Mouse (Mus musculus) myocyte (in vitro differentiated cells): ENCODE measurements around the gene Klk15. TPM values are rescaled to one million over a fixed set of nuclear protein-coding genes. Genes with fewer than 3 reads are reported as not detected.

Source experiments
- H3K27me3 ChIP-seq: one replicate; pipeline ENCODE4 v1.6.1; 2011; ENCODE audit not compliant: control insufficient read depth, insufficient read depth, insufficient read length
- H3K36me3 ChIP-seq: one replicate; pipeline ENCODE4 v1.6.1; 2011; ENCODE audit not compliant: control insufficient read depth, insufficient read depth
- H3K4me2 ChIP-seq: one replicate; pipeline ENCODE4 v1.6.1; 2011; ENCODE audit warnings: low read depth, control low read depth
- H3K4me3 ChIP-seq: one replicate; pipeline ENCODE4 v1.5.1; 2011; ENCODE audit warnings: mild to moderate bottlenecking, control low read depth, moderate library complexity
- H3K79me2 ChIP-seq: one replicate; pipeline ENCODE4 v1.6.1; 2011; ENCODE audit not compliant: control insufficient read depth, insufficient read depth
- H3ac ChIP-seq: one replicate; pipeline ENCODE4 v1.6.1; 2011; ENCODE audit not compliant: control insufficient read depth, insufficient read length
- CEBPB ChIP-seq: IDR thresholded peaks from 2 replicates; pipeline ENCODE4 v1.6.1; 2011; ENCODE audit warnings: mild to moderate bottlenecking, moderate library complexity; ENCODE audit not compliant: poor library complexity, insufficient read depth, severe bottlenecking
- E2F4 ChIP-seq: IDR thresholded peaks from one replicate; pipeline ENCODE4 v1.6.1; 2011; ENCODE audit warnings: mild to moderate bottlenecking, control low read depth, moderate library complexity; ENCODE audit not compliant: insufficient read depth
- MAX ChIP-seq: IDR thresholded peaks from one replicate; pipeline ENCODE4 v1.6.1; 2011; ENCODE audit warnings: low read depth, mild to moderate bottlenecking, control low read depth
- MYOD1 ChIP-seq, 3 experiments: IDR thresholded peaks; one replicate each; pipeline ENCODE4 v1.6.1; 2011; ENCODE audit warnings: control low read depth in 2 of 3, low read depth in 2 of 3, mild to moderate bottlenecking in 2 of 3, moderate library complexity in 1 of 3; ENCODE audit not compliant: insufficient read length in 2 of 3, control insufficient read depth in 1 of 3
- MYOG ChIP-seq, 3 experiments: IDR thresholded peaks; one replicate each; pipeline ENCODE4 v1.6.1; 2011; ENCODE audit warnings: control low read depth in 2 of 3, low read depth in 2 of 3, mild to moderate bottlenecking in 2 of 3; ENCODE audit not compliant: insufficient read length in 2 of 3, control insufficient read depth in 1 of 3, insufficient read depth in 1 of 3
- POLR2A ChIP-seq: IDR thresholded peaks from one replicate; pipeline ENCODE4 v1.6.1; 2011; ENCODE audit warnings: low read depth, mild to moderate bottlenecking, control low read depth, moderate library complexity; ENCODE audit not compliant: insufficient read length
- POLR2AphosphoS2 ChIP-seq: IDR thresholded peaks from one replicate; pipeline ENCODE4 v1.6.1; 2011; ENCODE audit warnings: low read depth, control low read depth; ENCODE audit not compliant: insufficient read length
- REST ChIP-seq: IDR thresholded peaks from one replicate; pipeline ENCODE4 v1.6.1; 2011; ENCODE audit warnings: mild to moderate bottlenecking, control low read depth, moderate library complexity; ENCODE audit not compliant: insufficient read depth, insufficient read length
- SRF ChIP-seq: IDR thresholded peaks from one replicate; pipeline ENCODE4 v1.6.1; 2011; ENCODE audit warnings: low read depth; ENCODE audit not compliant: control insufficient read depth, insufficient read length
- TCF12 ChIP-seq: IDR thresholded peaks from one replicate; pipeline ENCODE4 v1.6.1; 2011; ENCODE audit warnings: mild to moderate bottlenecking, control low read depth; ENCODE audit not compliant: poor library complexity, insufficient read depth, severe bottlenecking
- TCF3 ChIP-seq: IDR thresholded peaks from one replicate; pipeline ENCODE4 v1.6.1; 2011; ENCODE audit warnings: low read depth, control low read depth; ENCODE audit not compliant: insufficient read length
- USF1 ChIP-seq: IDR thresholded peaks from one replicate; pipeline ENCODE4 v1.6.1; 2011; ENCODE audit warnings: low read depth, mild to moderate bottlenecking, control low read depth, moderate library complexity
- polyA plus RNA-seq: library from polyadenylated mRNA; unstranded; fragments of >200 nt; fragmentation: generic; extraction: Trizol; gene quantifications from one replicate; pipeline ENCODE4 v1.2.1, GENCODE M21; 2012; ENCODE audit warnings: missing spikeins

The Klk15 gene
- polyA plus RNA-seq = not detected

GRCm38 (mm10) chr7:43933440-43933839 is at the start of gene Klk15:
Klk15 (plus strand) TSS chr7:43933740.
- Histone ChIP-seq H3K4me3 (no peak within 1 kb of the TSS), H3K79me2 (no peaks in the 10 kb centered on the region), H3K36me3 (no peaks in the 10 kb centered on the region), H3K4me2 (no peak within 1 kb of the TSS), H3K27me3 (no peaks in the 10 kb centered on the region), H3ac (no peak within 1 kb of the TSS)
- no peak for TF ChIP-seq MYOD1 (IDR thresholded peaks at IDR 0.05; ENCODE audit: control insufficient read depth in 1 of 3, insufficient read length in 2 of 3, low read depth in 2 of 3)
- TF ChIP-seq SRF = no peak
- no peak for TF ChIP-seq POLR2AphosphoS2
- no peak for TF ChIP-seq REST
- TF ChIP-seq TCF12 = no peak
- no peak for TF ChIP-seq USF1
- no peak for TF ChIP-seq E2F4

- Histone ChIP-seq H3K4me3 (no peak overlapping the region), H3ac (no peak overlapping the region), H3K27me3 (no peaks in the 10 kb centered on the region), H3K36me3 (no peaks in the 10 kb centered on the region), H3K79me2 (no peaks in the 10 kb centered on the region), H3K4me2 (no peak overlapping the region)
- no peak for TF ChIP-seq CEBPB
- TF ChIP-seq REST = no peak
- no peak for TF ChIP-seq TCF3
- TF ChIP-seq SRF = no peak
- TF ChIP-seq MYOG (IDR thresholded peaks at IDR 0.05; ENCODE audit: control insufficient read depth in 1 of 3, insufficient read depth in 1 of 3, insufficient read length in 2 of 3, low read depth in 2 of 3) = no peak
- no peak for TF ChIP-seq USF1
- TF ChIP-seq E2F4 = no peak
- no peak for TF ChIP-seq POLR2AphosphoS2
- no peak for TF ChIP-seq POLR2A
- no peak for TF ChIP-seq TCF12
- TF ChIP-seq MAX = no peak
- no peak for TF ChIP-seq MYOD1 (IDR thresholded peaks at IDR 0.05; ENCODE audit: control insufficient read depth in 1 of 3, insufficient read length in 2 of 3, low read depth in 2 of 3)
Observed at GRCm38 (mm10) chr7:43891365-43891764, 42.2 kb upstream of the Klk15 start.

GRCm38 (mm10) chr7:43891788-43892187 is 41.8 kb upstream of the Klk15 start:
- Histone ChIP-seq H3K4me2 (no peak overlapping the region), H3K36me3 (no peaks in the 10 kb centered on the region), H3K4me3 (no peak overlapping the region), H3K79me2 (no peaks in the 10 kb centered on the region), H3K27me3 (no peaks in the 10 kb centered on the region), H3ac (no peak overlapping the region)
- no peak for TF ChIP-seq POLR2A

GRCm38 (mm10) chr7:43894836-43895235 is 38.7 kb upstream of the Klk15 start:
- no peaks in the 10 kb centered on the region for H3K79me2 ChIP-seq
- H3K36me3 ChIP-seq = no peaks in the 10 kb centered on the region
- TF ChIP-seq MAX (no peak), POLR2AphosphoS2 (no peak), USF1 (no peak), TCF3 (no peak), REST (no peak), POLR2A (no peak), TCF12 (no peak), SRF (no peak), E2F4 (no peak), MYOD1 (IDR thresholded peaks at IDR 0.05; ENCODE audit: control insufficient read depth in 1 of 3, insufficient read length in 2 of 3, low read depth in 2 of 3) (no peak), CEBPB (no peak), MYOG (IDR thresholded peaks at IDR 0.05; ENCODE audit: control insufficient read depth in 1 of 3, insufficient read depth in 1 of 3, insufficient read length in 2 of 3, low read depth in 2 of 3) (no peak)
- peaks cover 8% of the 10 kb centered on the region for H3K27me3 ChIP-seq
- H3K4me2 ChIP-seq = no peak overlapping the region
- no peak overlapping the region for H3K4me3 ChIP-seq
- H3ac ChIP-seq = no peak overlapping the region

GRCm38 (mm10) chr7:43914821-43915220 is 18.7 kb upstream of the Klk15 start:
- no peak for TF ChIP-seq MYOG (IDR thresholded peaks at IDR 0.05; ENCODE audit: control insufficient read depth in 1 of 3, insufficient read depth in 1 of 3, insufficient read length in 2 of 3, low read depth in 2 of 3)
- TF ChIP-seq POLR2AphosphoS2 = no peak
- no peak for TF ChIP-seq E2F4
- no peak for TF ChIP-seq TCF3
- no peak for TF ChIP-seq SRF
- TF ChIP-seq TCF12 = no peak
- TF ChIP-seq MAX = no peak
- no peak for TF ChIP-seq REST
- no peak for TF ChIP-seq MYOD1 (IDR thresholded peaks at IDR 0.05; ENCODE audit: control insufficient read depth in 1 of 3, insufficient read length in 2 of 3, low read depth in 2 of 3)
- TF ChIP-seq POLR2A = no peak
- no peak for TF ChIP-seq CEBPB
- no peak for TF ChIP-seq USF1
- Histone ChIP-seq H3K79me2 (no peaks in the 10 kb centered on the region), H3K4me2 (no peak overlapping the region)

More at GRCm38 (mm10) chr7:43914821-43915220, 18.7 kb upstream of the Klk15 start:
- Histone ChIP-seq H3K27me3 (no peaks in the 10 kb centered on the region), H3K36me3 (no peaks in the 10 kb centered on the region), H3K4me3 (no peak overlapping the region), H3ac (no peak overlapping the region)
